Mouse (Mus musculus) C2C12 (cell line): ENCODE data around the gene Tspan3.

Experiments used
- CTCF ChIP-seq: IDR thresholded peaks from one replicate; pipeline ENCODE4 v1.5.1; 2011; ENCODE audit not compliant: control insufficient read depth, insufficient read depth, insufficient read length
- MAX ChIP-seq: IDR thresholded peaks from one replicate; pipeline ENCODE4 v1.6.1; 2011; ENCODE audit warnings: mild to moderate bottlenecking, control low read depth
- MYOD1 ChIP-seq: IDR thresholded peaks from one replicate; pipeline ENCODE4 v1.6.1; 2011; ENCODE audit warnings: low read depth; ENCODE audit not compliant: control insufficient read depth, insufficient read length
- MYOG ChIP-seq: IDR thresholded peaks from one replicate; pipeline ENCODE4 v1.6.1; 2011; ENCODE audit not compliant: control insufficient read depth, insufficient read length; ENCODE audit errors: extremely low read depth

GRCm38 (mm10) chr9:56133970-56134369 is 31.3 kb downstream of the Tspan3 start:
- TF ChIP-seq CTCF (no peak), MYOD1 (no peak), MAX (no peak), MYOG (no peak)
